Mouse (Mus musculus) cerebellum, adult 2 months (tissue): ENCODE results near the gene Ttc17. TPM values are rescaled to one million over a fixed set of nuclear protein-coding genes. Genes with fewer than 3 reads are reported as not detected.

Experiments
- DNase-seq, 2 experiments: peaks; one replicate each; pipeline ENCODE4 v3.0.0; 2021
- H3K27ac ChIP-seq: fragments of 200-500 bp; 2 replicates; pipeline ENCODE4 v1.5.1; 2012; ENCODE audit warnings: low read length, control low read depth, inconsistent platforms; ENCODE audit not compliant: insufficient read depth
- H3K27me3 ChIP-seq: fragments of 200-500 bp; 2 replicates; pipeline ENCODE4 v1.6.1; 2012; ENCODE audit warnings: inconsistent platforms, mild to moderate bottlenecking, low read length, moderate library complexity; ENCODE audit not compliant: control insufficient read depth, insufficient read depth
- H3K4me1 ChIP-seq: fragments of 200-500 bp; 2 replicates; pipeline ENCODE4 v1.6.1; 2011; ENCODE audit warnings: low read length; ENCODE audit not compliant: control insufficient read depth, insufficient read depth
- H3K4me3 ChIP-seq: fragments of 200-500 bp; replicated peaks from 2 replicates; pipeline ENCODE3; 2011; ENCODE audit warnings: mild to moderate bottlenecking, low read depth, low read length, control low read depth; ENCODE audit not compliant: insufficient read depth
- CTCF ChIP-seq: fragments of 200-500 bp; IDR thresholded peaks from 2 replicates; pipeline ENCODE4 v1.5.1; 2011; ENCODE audit warnings: low read depth, mild to moderate bottlenecking, control low read depth, low read length, moderate library complexity, borderline replicate concordance; ENCODE audit not compliant: insufficient read depth
- POLR2A ChIP-seq: fragments of 200-500 bp; IDR thresholded peaks from 2 replicates; pipeline ENCODE4 v1.6.1; 2011; ENCODE audit warnings: low read length, control low read depth, borderline replicate concordance; ENCODE audit not compliant: insufficient read depth
- WGBS: fragments of 180-500 bp; shearing (Covaris S2); methylation state at CpG from one replicate; pipeline ENCODE4 v1.1.7; 2018; 5-methylcytosine and 5-hydroxymethylcytosine counted together
- polyA plus RNA-seq: library from polyadenylated mRNA; depleted of rRNA; stranded (reverse); fragments of >200 nt; gene quantifications from 2 replicates; pipeline ENCODE4 v1.2.3, GENCODE M21; 2012

The Ttc17 gene
- polyA plus RNA-seq, 1 experiment, result 44.6 TPM

DNA sequence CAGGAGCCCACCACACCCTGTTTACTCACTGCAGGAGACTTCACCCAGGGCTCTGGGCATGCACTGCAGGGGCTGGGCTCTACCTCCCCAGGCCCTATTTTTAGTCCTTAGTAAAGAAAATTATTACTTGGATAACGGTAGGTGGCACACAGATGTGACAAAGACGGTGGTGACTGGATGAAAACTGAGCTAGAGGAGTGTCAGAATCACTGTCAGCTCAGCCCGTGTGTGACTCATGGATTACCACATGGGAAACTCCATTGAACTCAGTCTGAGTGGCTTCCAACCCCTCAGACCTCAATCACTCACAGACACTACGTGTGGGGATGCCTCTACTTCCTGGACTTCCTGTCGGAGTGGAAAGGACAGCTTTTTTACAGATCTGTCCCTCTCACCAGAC is 118.4 kb downstream of the Ttc17 start:
- Histone ChIP-seq H3K27me3 (no peaks in the 10 kb centered on the region), H3K4me1 (peaks cover 23% of the 10 kb centered on the region), H3K4me3 (no peak overlapping the region), H3K27ac (peak overlapping the region; percentile 15; the same call in 1 of the 2 replicates)
- TF ChIP-seq CTCF (no peak), POLR2A (no peak)
- no peak for DNase-seq
- 60% methylated on average over 5 of the region's 5 CpGs for WGBS

DNA sequence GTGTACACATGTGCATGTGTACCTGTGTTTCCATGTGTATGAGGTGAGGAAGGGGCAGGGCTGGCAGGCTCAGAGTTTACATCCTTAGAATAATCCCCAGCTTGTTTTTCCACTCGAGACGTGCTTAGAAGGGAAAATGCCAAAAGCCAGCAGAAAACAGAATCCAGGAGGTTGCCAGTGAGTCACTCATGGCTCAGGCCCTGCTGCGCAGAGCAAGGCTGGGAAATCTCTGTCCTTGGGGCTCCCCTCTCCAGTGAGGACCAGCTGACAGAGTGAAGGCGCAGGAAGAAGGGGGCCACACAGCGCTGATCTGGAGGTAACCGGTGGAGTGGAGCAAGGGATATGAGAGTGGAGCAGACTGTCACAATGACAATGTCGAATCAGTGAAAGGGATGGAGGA is 119.1 kb downstream of the Ttc17 start:
- Histone ChIP-seq H3K4me1 (peaks cover 23% of the 10 kb centered on the region), H3K4me3 (no peak overlapping the region), H3K27ac (peak overlapping the region; percentile 15; the same call in 1 of the 2 replicates), H3K27me3 (no peaks in the 10 kb centered on the region)
- 27% methylated on average over 7 of the region's 7 CpGs for WGBS
- peak; percentile 58 to 67 for DNase-seq
- no peak for TF ChIP-seq CTCF
- no peak for TF ChIP-seq POLR2A

DNA sequence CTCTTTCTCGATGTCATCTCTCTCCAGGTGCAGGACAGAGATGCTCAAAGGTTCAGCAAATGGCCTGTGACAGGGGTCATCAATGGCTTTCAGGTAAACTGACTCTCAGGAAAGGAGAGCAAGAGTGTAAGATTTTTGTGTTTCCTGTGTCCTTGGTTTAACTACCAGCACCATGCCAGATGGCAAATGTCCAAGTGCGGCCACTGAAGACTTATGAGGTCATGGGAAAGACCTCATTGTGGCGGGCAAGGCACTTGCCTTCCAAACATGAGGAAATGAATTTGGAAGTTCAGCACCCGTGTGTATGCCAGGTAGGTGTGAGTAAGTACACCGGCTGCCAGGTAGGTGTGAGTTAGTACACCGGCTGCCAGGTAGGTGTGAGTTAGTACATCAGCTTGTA is 123.0 kb downstream of the Ttc17 start:
- WGBS, result 65% methylated on average over 6 of the region's 6 CpGs

DNA sequence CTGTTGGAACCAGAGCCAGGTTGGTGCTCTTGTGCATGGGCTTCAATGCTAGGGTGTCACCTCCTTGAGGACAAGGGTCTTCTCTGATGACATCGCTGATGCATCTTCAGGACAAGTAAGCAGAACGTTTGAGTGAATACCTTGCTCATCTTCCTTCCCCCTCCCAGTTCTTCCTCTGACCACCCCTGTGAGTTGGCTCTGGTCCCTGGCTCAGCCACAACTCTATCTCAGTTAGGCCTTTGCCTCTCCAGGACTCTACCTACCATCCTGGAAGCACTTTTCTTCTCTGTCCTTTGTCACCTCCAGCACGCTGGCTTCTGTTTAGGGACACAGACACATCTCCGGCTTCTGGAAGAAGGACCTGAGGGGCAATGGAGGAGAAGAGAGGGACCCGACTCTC is 126.9 kb downstream of the Ttc17 start:
- 64% methylated on average over 5 of the region's 5 CpGs for WGBS
- no peaks in the 10 kb centered on the region for H3K27me3 ChIP-seq
- no peak overlapping the region for H3K4me3 ChIP-seq
- H3K4me1 ChIP-seq, result peaks cover 32% of the 10 kb centered on the region
- DNase-seq, result no peak
- H3K27ac ChIP-seq, result no peak overlapping the region
- TF ChIP-seq CTCF (no peak), POLR2A (no peak)

More for the DNA sequence above, 123.0 kb downstream of the Ttc17 start:
- TF ChIP-seq CTCF (no peak), POLR2A (no peak)
- Histone ChIP-seq H3K27me3 (no peaks in the 10 kb centered on the region), H3K4me1 (peaks cover 20% of the 10 kb centered on the region), H3K27ac (no peak overlapping the region; the same call in 1 of the 2 replicates), H3K4me3 (no peak overlapping the region)
- no peak for DNase-seq

DNA sequence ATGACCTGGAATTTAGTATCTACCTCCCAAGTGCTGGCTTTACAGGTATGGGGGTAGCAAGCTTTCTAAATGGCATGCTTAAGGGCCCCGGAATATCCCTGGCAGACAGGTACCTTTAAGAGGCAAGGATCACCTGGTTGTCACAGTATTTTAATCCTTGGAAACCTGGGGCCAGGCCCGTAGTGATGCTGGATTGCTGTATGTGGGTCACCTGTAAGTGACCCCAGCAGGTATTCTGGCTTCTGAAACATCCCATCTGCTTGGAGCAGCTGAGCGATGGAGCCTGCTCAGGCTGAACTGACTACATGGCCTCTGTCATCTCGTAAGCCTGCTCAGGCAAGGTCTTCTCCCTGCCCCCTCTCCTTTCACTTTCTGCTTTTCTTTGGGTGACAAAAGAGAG is 130.4 kb downstream of the Ttc17 start:
- Histone ChIP-seq H3K27me3 (no peaks in the 10 kb centered on the region), H3K4me1 (peaks cover 53% of the 10 kb centered on the region), H3K27ac (peak overlapping the region; percentile 91), H3K4me3 (no peak overlapping the region)
- TF ChIP-seq POLR2A (no peak; the same call in 1 of the 2 replicates), CTCF (no peak)
- 9% methylated on average over 4 of the region's 4 CpGs for WGBS
- DNase-seq, result peak; percentile 82 to 91

DNA sequence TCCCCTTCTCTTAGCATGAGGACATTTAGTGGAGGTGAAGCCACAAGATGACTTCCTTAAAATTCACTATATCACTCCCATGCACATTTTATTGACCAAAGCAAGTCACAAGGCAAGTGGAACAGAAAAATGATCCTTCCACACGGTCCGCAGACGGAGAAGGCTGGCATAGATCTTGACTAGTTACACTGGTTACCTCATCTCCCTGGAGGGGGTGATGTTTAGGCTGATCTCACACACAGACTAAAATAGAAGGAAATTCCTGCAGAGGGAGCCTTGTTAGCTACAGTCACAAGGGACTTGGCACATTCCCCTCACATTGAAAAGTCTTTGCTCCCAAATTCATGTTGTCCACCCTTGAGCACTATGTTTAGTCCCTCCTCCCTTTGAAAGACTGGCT is 130.8 kb downstream of the Ttc17 start:
- H3K27me3 ChIP-seq, result no peaks in the 10 kb centered on the region
- H3K4me3 ChIP-seq, result no peak overlapping the region
- H3K4me1 ChIP-seq, result peaks cover 50% of the 10 kb centered on the region
- 16% methylated on average over 3 of the region's 3 CpGs for WGBS
- H3K27ac ChIP-seq, result peak overlapping the region; percentile 91
- DNase-seq, result peak; percentile 60 to 84
- peak; percentile 4; the same call in 1 of the 2 replicates for TF ChIP-seq CTCF
- TF ChIP-seq POLR2A, result no peak

DNA sequence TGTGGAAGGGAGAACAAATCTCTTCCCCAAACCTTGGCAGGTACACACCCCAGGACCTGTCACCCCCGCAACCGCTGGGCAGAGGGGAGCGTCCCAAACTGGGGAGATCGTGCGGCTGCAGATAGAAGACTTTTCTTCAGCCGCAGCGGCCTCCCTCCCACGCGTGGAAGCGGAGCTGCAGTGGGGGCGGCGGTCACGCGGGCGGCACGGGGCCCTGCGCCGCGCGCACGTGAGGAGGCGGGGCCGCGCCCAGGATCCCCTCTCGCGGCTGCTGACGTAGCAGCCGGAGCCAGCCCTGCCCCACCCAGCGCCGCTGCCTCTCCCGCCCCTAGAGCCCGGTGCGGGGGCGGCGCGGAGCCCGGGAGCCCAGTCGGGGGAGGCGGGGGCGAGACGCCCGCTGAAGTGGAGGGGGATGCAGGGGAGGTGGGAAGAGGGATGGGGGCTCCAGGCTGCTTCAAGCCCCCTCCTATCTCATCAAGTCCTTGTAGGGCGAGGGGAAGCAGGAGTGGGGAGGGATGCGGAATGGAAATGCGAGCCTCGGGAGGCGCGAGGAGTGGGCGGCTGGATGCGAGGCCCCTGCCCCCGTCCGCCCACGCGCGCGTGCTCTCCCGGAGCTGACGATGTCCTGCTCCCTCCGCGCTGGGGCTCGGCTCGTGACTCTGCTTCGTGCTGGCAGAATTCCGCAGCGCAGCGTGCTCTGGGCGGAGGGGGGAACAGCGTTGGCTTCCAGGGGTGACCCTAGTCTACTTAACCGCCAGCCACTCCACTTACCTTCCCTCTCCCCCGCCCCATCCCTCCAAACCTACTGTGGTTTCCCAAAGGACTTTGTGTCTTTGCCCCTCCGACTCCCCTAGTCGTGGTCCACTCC is 133.1 kb downstream of the Ttc17 start:
- H3K4me3 ChIP-seq, result peak overlapping the region; percentile 68
- TF ChIP-seq CTCF (no peak), POLR2A (peak; percentile 56; the same call in 1 of the 2 replicates)
- H3K4me1 ChIP-seq, result peaks cover 40% of the 10 kb centered on the region
- H3K27ac ChIP-seq, result peak overlapping the region; percentile 94
- H3K27me3 ChIP-seq, result no peaks in the 10 kb centered on the region
- WGBS, result 1% methylated on average over 72 of the region's 72 CpGs
- peak; percentile 90 to 92 for DNase-seq

DNA sequence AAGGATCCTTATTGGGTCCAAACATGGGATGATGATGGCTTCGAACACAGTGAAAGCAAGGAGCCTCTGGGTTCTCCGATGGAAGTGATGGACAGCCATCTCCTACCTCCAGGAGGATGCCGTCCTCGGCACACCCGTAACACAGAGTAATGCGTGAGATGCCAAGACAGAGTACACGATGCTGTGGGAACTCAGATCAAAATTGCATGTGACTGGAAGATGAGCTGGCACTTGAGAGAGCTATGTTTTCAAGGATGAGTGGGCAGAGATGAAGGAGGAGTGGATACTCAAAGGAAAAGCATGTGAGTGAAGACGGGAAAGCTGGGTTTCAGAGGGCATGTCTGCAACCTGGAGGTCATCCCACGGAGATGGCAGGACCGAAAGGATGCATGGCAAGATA is 135.3 kb downstream of the Ttc17 start:
- Histone ChIP-seq H3K4me1 (peaks cover 39% of the 10 kb centered on the region), H3K27me3 (no peaks in the 10 kb centered on the region), H3K27ac (no peak overlapping the region), H3K4me3 (no peak overlapping the region)
- no peak for TF ChIP-seq POLR2A
- no peak for TF ChIP-seq CTCF
- 94% methylated on average over 10 of the region's 10 CpGs for WGBS
- DNase-seq, result no peak
